8 mouse cellular contexts compared by ENCODE assay signal in genomic region chr10:52216797-52217563, GRCm38 (mm10). TPM values are rescaled to one million over a fixed set of nuclear protein-coding genes. Genes with fewer than 3 reads are reported as not detected.
A peak's percentile ranks its signal among the peaks of the same experiment; 100 is the strongest.
DNase-seq lines count a peak whose midpoint lies in the region; ATAC-seq and TF ChIP-seq lines count a peak whose summit lies in the region.

No protein-coding gene starts in this region.

- no peaks in the 10 kb centered on the region for H3K27me3 ChIP-seq in forebrain, embryonic 14.5 days (replicated peaks; ENCODE audit: control insufficient read depth, insufficient read depth, low read length)
- H3K27me3 ChIP-seq in hindbrain, postnatal 0 days (ENCODE audit: insufficient read depth, low read length), result no peaks in the 10 kb centered on the region

- 22% methylated on average over 7 of the region's 7 CpGs for WGBS in forebrain, embryonic 14.5 days
- WGBS in hindbrain, postnatal 0 days, result 26% methylated on average over 7 of the region's 7 CpGs

- peak; percentile 72 for ATAC-seq in forebrain, embryonic 14.5 days
- ATAC-seq in hindbrain, postnatal 0 days, result peak; percentile 72

- DNase-seq in ES-CJ7 (ENCODE audit: low read depth, low spot score), result peak; percentile 73
- DNase-seq in brain, adult 2 months (ENCODE audit: low read depth, low spot score), result peak; percentile 86
- DNase-seq in forebrain, embryonic 14.5 days (ENCODE audit: low spot score), result peak; percentile 75
- peak; percentile 84 for DNase-seq in hindbrain, postnatal 0 days (ENCODE audit: low spot score)
- peak; percentile 49 for DNase-seq in left cerebral cortex, adult 11 months (ENCODE audit: low spot score)
- peak; percentile 47 for DNase-seq in mesoderm, embryonic 11.5 days (ENCODE audit: low read depth, low spot score)
- peak; percentile 51 for DNase-seq in right cerebral cortex, postnatal 25 days
- no peak for DNase-seq in T-cell, adult 2 months (ENCODE audit: low spot score)

- H3K36me3 ChIP-seq in forebrain, embryonic 14.5 days (ENCODE audit: control insufficient read depth, insufficient read depth, low read length), result no peaks in the 10 kb centered on the region
- no peaks in the 10 kb centered on the region for H3K36me3 ChIP-seq in hindbrain, postnatal 0 days (ENCODE audit: insufficient read depth, low read length)

- TF ChIP-seq CTCF in hindbrain, postnatal 0 days (IDR thresholded peaks at IDR 0.05; ENCODE audit: low read depth), result peak; percentile 87

- H3K4me3 ChIP-seq in forebrain, embryonic 14.5 days (ENCODE audit: low read depth, low read length), result no peak overlapping the region
- no peak overlapping the region for H3K4me3 ChIP-seq in hindbrain, postnatal 0 days (ENCODE audit: low read length)

- no peaks in the 10 kb centered on the region for H3K9me3 ChIP-seq in forebrain, embryonic 14.5 days (replicated peaks; ENCODE audit: control insufficient read depth, low read length)
- no peaks in the 10 kb centered on the region for H3K9me3 ChIP-seq in hindbrain, postnatal 0 days (ENCODE audit: low read length)

- no peak overlapping the region for H3K4me2 ChIP-seq in forebrain, embryonic 14.5 days (ENCODE audit: low read length)
- H3K4me2 ChIP-seq in hindbrain, postnatal 0 days (ENCODE audit: low read depth, low read length), result no peak overlapping the region

- no peaks in the 10 kb centered on the region for H3K4me1 ChIP-seq in forebrain, embryonic 14.5 days (ENCODE audit: control insufficient read depth, insufficient read depth, low read length)
- H3K4me1 ChIP-seq in hindbrain, postnatal 0 days (ENCODE audit: insufficient read depth, low read length), result no peaks in the 10 kb centered on the region

- no peak overlapping the region for H3K27ac ChIP-seq in forebrain, embryonic 14.5 days (ENCODE audit: low read depth, low read length)
- no peak overlapping the region for H3K27ac ChIP-seq in hindbrain, postnatal 0 days

- no peak overlapping the region for H3K9ac ChIP-seq in forebrain, embryonic 14.5 days (ENCODE audit: low read length)
- no peak overlapping the region for H3K9ac ChIP-seq in hindbrain, postnatal 0 days (replicated peaks; ENCODE audit: low read length)

RNA-seq across cellular contexts. Expression of gene Dcbld1, which starts 16.4 kb away (rescaled TPM):
- 16.1 and 17.0 TPM in 2 replicates for polyA plus RNA-seq in forebrain, embryonic 14.5 days (2014; fragmentation: Nextera tagmentation; extraction: Ambion mirVana)
- 12.2 and 14.4 TPM in 2 replicates for total RNA-seq in hindbrain, postnatal 0 days (2014; rRNA removed)
- polyA plus RNA-seq in hindbrain, postnatal 0 days (2015; fragmentation: Nextera tagmentation; extraction: Ambion mirVana), result 19.1 and 20.2 TPM in 2 replicates

RNA-seq across cellular contexts. Expression of gene Ros1, which starts 21.9 kb away (rescaled TPM):
- polyA plus RNA-seq in forebrain, embryonic 14.5 days (2014; fragmentation: Nextera tagmentation; extraction: Ambion mirVana), result not detected in 2 replicates
- total RNA-seq in hindbrain, postnatal 0 days (2014; rRNA removed), result not detected in 2 replicates
- polyA plus RNA-seq in hindbrain, postnatal 0 days (2015; fragmentation: Nextera tagmentation; extraction: Ambion mirVana), result not detected in 2 replicates
